Mouse (Mus musculus) erythroblast, embryonic 14.5 days (primary cell): ENCODE data around the gene Sorbs2. TPM values are rescaled to one million over a fixed set of nuclear protein-coding genes. Genes with fewer than 3 reads are reported as not detected.

Experiments used
- H3K27me3 ChIP-seq: 2 replicates; pipeline ENCODE4 v1.6.1; 2012; ENCODE audit warnings: inconsistent platforms; ENCODE audit not compliant: control insufficient read depth
- H3K36me3 ChIP-seq: 2 replicates; pipeline ENCODE4 v1.6.1; 2012; ENCODE audit warnings: mild to moderate bottlenecking, inconsistent platforms; ENCODE audit not compliant: control insufficient read depth
- H3K4me1 ChIP-seq: 2 replicates; pipeline ENCODE4 v1.6.1; 2012; ENCODE audit warnings: inconsistent platforms; ENCODE audit not compliant: control insufficient read depth
- H3K4me3 ChIP-seq: replicated peaks from 2 replicates; pipeline ENCODE3; 2012; ENCODE audit warnings: moderate library complexity, mild to moderate bottlenecking, inconsistent platforms
- H3K9me3 ChIP-seq: 2 replicates; pipeline ENCODE4 v1.6.1; 2012; ENCODE audit warnings: low read length, inconsistent platforms, mixed read lengths; ENCODE audit not compliant: control insufficient read depth
- GATA1 ChIP-seq: IDR thresholded peaks from 2 replicates; pipeline ENCODE4 v1.6.1; 2012; ENCODE audit warnings: low read length, inconsistent platforms, mixed read lengths
- TAL1 ChIP-seq: IDR thresholded peaks from 3 replicates; pipeline ENCODE4 v1.6.1; 2012; ENCODE audit warnings: low read length, inconsistent platforms, mixed read lengths
- polyA plus RNA-seq: library from polyadenylated mRNA; stranded (reverse); fragments of >175 nt; gene quantifications from 2 replicates; pipeline ENCODE4 v1.2.3, GENCODE M21; 2012

The Sorbs2 gene
- polyA plus RNA-seq, 1 experiment, result 0.01 TPM

GRCm38 (mm10) chr8:45508521-45509104, 1.0 kb downstream of the Sorbs2 start:
- Histone ChIP-seq H3K27me3 (no peaks in the 10 kb centered on the region; the same call in 1 of the 2 replicates), H3K4me1 (no peaks in the 10 kb centered on the region), H3K9me3 (peaks cover 4% of the 10 kb centered on the region; the same call in 1 of the 2 replicates), H3K36me3 (no peaks in the 10 kb centered on the region), H3K4me3 (no peak overlapping the region)
- TF ChIP-seq GATA1 (no peak), TAL1 (no peak)

DNA sequence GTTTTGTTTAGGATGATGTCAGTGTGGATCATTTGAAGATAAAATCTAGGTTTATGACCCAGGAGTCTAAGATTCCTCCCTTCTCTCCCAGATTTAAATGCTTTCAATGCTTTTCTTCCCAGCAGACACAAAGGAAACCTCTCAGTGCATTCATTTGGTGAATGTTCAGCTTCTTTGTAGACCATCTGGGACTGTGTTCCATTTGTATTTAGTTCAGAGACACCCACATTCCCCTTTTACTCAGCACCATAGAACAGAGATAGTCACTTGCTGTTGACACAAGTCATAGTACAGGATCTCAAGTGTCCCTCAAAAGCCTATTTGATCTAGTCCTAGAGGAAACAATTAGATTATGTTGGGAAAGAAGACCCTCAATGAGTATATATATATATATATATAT, 4.8 kb downstream of the Sorbs2 start:
- H3K36me3 ChIP-seq, result no peaks in the 10 kb centered on the region
- no peak for TF ChIP-seq GATA1
- TF ChIP-seq TAL1, result no peak

DNA sequence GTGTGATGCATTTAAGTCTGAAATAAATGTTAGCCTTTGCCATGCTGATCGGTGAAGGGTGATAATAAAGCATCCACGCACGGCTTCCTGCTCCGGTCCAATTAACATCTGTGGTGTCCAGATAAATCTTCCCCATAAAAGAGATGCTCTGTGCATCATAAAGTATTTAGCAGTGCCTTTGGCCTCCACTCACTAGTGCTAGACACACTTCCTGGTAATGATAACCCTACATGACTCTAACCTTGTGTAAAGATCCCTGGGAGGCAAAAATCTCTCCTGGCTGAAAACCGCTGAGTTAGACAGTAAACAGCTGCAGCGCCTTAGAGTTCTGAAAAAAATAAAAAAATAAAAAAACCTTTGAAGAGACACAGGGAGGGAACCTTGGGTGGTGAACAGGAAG, 14.0 kb downstream of the Sorbs2 start:
- no peaks in the 10 kb centered on the region for H3K36me3 ChIP-seq

More for the DNA sequence above, 4.8 kb downstream of the Sorbs2 start:
- Histone ChIP-seq H3K4me3 (no peak overlapping the region), H3K4me1 (no peaks in the 10 kb centered on the region), H3K9me3 (no peaks in the 10 kb centered on the region; the same call in 1 of the 2 replicates), H3K27me3 (no peaks in the 10 kb centered on the region; the same call in 1 of the 2 replicates)

DNA sequence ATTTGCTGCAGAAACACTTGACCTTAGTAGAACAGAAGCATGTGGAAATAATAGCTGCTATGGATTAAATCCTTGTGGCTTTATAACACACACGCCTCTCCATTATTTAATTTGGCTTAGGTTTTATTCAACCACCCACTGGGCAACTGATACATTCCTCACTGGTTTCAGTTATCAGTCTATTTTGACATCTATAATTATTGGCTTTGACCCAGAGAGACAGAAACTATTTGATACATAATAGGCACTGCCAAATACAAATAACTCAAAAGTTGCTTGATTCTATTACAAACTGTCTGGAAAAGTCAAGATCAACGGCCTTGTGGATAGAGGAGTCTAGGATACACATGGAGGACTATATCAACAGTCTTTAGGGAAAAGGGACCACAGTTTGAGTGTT, 20.1 kb downstream of the Sorbs2 start:
- H3K27me3 ChIP-seq, result no peaks in the 10 kb centered on the region

More for the DNA sequence above, 14.0 kb downstream of the Sorbs2 start:
- no peak for TF ChIP-seq TAL1
- no peak for TF ChIP-seq GATA1
- Histone ChIP-seq H3K27me3 (no peaks in the 10 kb centered on the region), H3K4me1 (no peaks in the 10 kb centered on the region), H3K9me3 (peaks cover 4% of the 10 kb centered on the region; the same call in 1 of the 2 replicates), H3K4me3 (no peak overlapping the region)

DNA sequence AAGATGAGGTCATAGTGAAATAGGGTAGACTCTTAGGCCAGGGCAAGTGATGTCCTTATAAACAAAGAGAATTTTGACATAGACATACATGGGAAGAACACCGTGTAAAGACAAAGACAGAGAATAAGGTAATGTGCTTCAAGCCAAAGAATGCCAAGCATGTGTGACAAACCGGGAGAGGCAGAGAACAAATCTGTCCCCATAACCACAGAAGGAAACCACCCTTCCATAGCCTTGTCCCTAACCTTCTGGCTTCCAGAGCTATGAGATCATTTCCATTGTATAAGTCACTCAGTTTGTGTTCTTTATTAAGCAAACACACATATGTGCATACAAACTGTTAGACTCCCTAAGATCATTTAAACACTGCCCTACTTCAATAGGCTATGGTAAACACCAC, 21.3 kb downstream of the Sorbs2 start:
- H3K36me3 ChIP-seq, result no peaks in the 10 kb centered on the region
- TF ChIP-seq TAL1 (no peak), GATA1 (no peak)
- peaks cover 8% of the 10 kb centered on the region; the same call in 1 of the 2 replicates for H3K9me3 ChIP-seq
- no peaks in the 10 kb centered on the region for H3K4me1 ChIP-seq
- H3K4me3 ChIP-seq, result no peak overlapping the region
- H3K27me3 ChIP-seq, result no peaks in the 10 kb centered on the region

More for the DNA sequence above, 20.1 kb downstream of the Sorbs2 start:
- no peaks in the 10 kb centered on the region for H3K4me1 ChIP-seq
- H3K9me3 ChIP-seq, result peaks cover 4% of the 10 kb centered on the region; the same call in 1 of the 2 replicates
- no peaks in the 10 kb centered on the region for H3K36me3 ChIP-seq
- TF ChIP-seq TAL1 (no peak), GATA1 (no peak)
- no peak overlapping the region for H3K4me3 ChIP-seq

DNA sequence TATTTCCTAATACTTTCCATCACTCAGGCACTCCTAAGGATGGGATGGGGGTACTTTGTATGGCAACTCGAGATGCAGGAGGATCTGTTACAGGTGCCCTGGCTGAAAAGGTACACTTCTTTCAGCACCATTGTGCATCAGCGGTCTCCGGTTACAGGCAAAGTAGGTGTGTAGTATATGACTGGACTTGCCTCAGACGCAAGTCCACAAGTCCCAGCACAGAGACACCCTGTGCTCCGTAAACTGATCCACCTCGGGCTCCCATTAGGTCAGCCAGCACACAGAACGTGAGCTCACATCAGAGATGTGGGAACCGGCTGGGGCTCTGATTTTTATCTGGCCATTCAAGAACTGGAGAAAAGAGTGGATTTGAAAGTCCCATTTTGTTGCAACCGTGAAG, 29.0 kb downstream of the Sorbs2 start:
- TF ChIP-seq GATA1, result no peak
- no peak for TF ChIP-seq TAL1
- no peaks in the 10 kb centered on the region for H3K4me1 ChIP-seq
- H3K27me3 ChIP-seq, result no peaks in the 10 kb centered on the region
- no peak overlapping the region for H3K4me3 ChIP-seq
- peaks cover 6% of the 10 kb centered on the region; the same call in 1 of the 2 replicates for H3K9me3 ChIP-seq
- H3K36me3 ChIP-seq, result no peaks in the 10 kb centered on the region

- TF ChIP-seq TAL1 (no peak), GATA1 (no peak)
- H3K9me3 ChIP-seq, result peaks cover 2% of the 10 kb centered on the region; the same call in 1 of the 2 replicates
- no peak overlapping the region for H3K4me3 ChIP-seq
- H3K4me1 ChIP-seq, result no peaks in the 10 kb centered on the region
- no peaks in the 10 kb centered on the region for H3K27me3 ChIP-seq
- no peaks in the 10 kb centered on the region for H3K36me3 ChIP-seq
Observed at GRCm38 (mm10) chr8:45540513-45540912, 32.9 kb downstream of the Sorbs2 start.

- no peaks in the 10 kb centered on the region for H3K4me1 ChIP-seq
- H3K4me3 ChIP-seq, result no peak overlapping the region
- peaks cover 4% of the 10 kb centered on the region for H3K9me3 ChIP-seq
- no peak for TF ChIP-seq TAL1
- TF ChIP-seq GATA1, result no peak
- no peaks in the 10 kb centered on the region for H3K36me3 ChIP-seq
- H3K27me3 ChIP-seq, result no peaks in the 10 kb centered on the region
Observed at GRCm38 (mm10) chr8:45552175-45552574, 44.6 kb downstream of the Sorbs2 start.

DNA sequence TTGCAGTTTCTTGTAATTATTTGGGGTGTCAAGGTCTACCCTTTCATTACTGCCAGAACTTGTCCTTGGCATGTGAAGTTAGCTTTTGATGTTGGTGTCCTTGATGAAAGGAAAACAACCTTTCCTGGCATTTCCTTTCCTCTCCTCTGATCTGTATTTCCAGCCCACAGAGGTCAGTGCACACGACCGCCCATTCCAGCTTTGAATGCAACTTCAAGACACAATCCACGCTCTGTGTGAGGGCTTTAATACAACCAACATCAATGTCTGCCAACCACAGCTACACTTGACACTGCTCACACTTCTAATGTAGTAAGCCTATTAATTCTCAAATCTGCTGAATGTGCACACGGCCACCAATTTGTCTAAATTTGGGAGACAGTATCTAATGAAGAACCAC, 47.0 kb downstream of the Sorbs2 start:
- no peak for TF ChIP-seq GATA1
- no peak for TF ChIP-seq TAL1
- Histone ChIP-seq H3K4me1 (no peaks in the 10 kb centered on the region), H3K9me3 (peaks cover 9% of the 10 kb centered on the region), H3K27me3 (no peaks in the 10 kb centered on the region), H3K36me3 (no peaks in the 10 kb centered on the region), H3K4me3 (no peak overlapping the region)

GRCm38 (mm10) chr8:45557936-45558335, 50.3 kb downstream of the Sorbs2 start:
- H3K4me1 ChIP-seq, result no peaks in the 10 kb centered on the region
- no peaks in the 10 kb centered on the region for H3K27me3 ChIP-seq
- peaks cover 26% of the 10 kb centered on the region for H3K9me3 ChIP-seq
- no peak for TF ChIP-seq TAL1
- TF ChIP-seq GATA1, result no peak
- no peak overlapping the region for H3K4me3 ChIP-seq
- H3K36me3 ChIP-seq, result no peaks in the 10 kb centered on the region
